Mouse (Mus musculus) kidney, postnatal 0 days (tissue): ENCODE results near the gene Paqr5. TPM values are rescaled to one million over a fixed set of nuclear protein-coding genes. Genes with fewer than 3 reads are reported as not detected.

ENCODE experiments used
- ATAC-seq: fragments of 200-750 bp; cut with Nextera tagmentation; replicated peaks from 2 replicates; pipeline ENCODE4 v1.8.0; 2017; ENCODE audit warnings: low read depth, moderate number of reproducible peaks, moderate TSS enrichment, moderate library complexity; ENCODE audit not compliant: low FRiP score
- DNase-seq: peaks from one replicate; pipeline ENCODE4 v3.0.0-alpha.2; 2016; ENCODE audit warnings: low spot score
- H3K27ac ChIP-seq: fragments of 300-500 bp; sonication (generic); 2 replicates; pipeline ENCODE4 v1.5.1; 2014; ENCODE audit warnings: mild to moderate bottlenecking
- H3K27me3 ChIP-seq: fragments of 300-500 bp; sonication (generic); 2 replicates; pipeline ENCODE4 v1.6.1; 2014; ENCODE audit warnings: low read length, mixed read lengths; ENCODE audit not compliant: insufficient read depth
- H3K36me3 ChIP-seq: fragments of 300-500 bp; sonication (generic); 2 replicates; pipeline ENCODE4 v1.6.1; 2014; ENCODE audit warnings: low read length, mixed read lengths; ENCODE audit not compliant: insufficient read depth
- H3K4me1 ChIP-seq: fragments of 300-500 bp; sonication (generic); replicated peaks from 2 replicates; pipeline ENCODE4 v1.6.1; 2014; ENCODE audit warnings: antibody characterized with exemption, low read length, mixed read lengths; ENCODE audit not compliant: insufficient read depth
- H3K4me2 ChIP-seq: fragments of 300-500 bp; sonication (generic); 2 replicates; pipeline ENCODE4 v1.6.1; 2014; ENCODE audit warnings: mild to moderate bottlenecking, low read length, moderate library complexity, mixed read lengths
- H3K4me3 ChIP-seq: fragments of 300-500 bp; sonication (generic); replicated peaks from 2 replicates; pipeline ENCODE4 v1.5.1; 2014; ENCODE audit warnings: low read depth, low read length
- H3K9ac ChIP-seq: fragments of 300-500 bp; sonication (generic); 2 replicates; pipeline ENCODE4 v1.6.1; 2014; ENCODE audit warnings: low read depth, low read length
- H3K9me3 ChIP-seq: fragments of 300-500 bp; sonication (generic); replicated peaks from 2 replicates; pipeline ENCODE4 v1.6.1; 2016; ENCODE audit warnings: low read length, inconsistent platforms, mixed read lengths
- CTCF ChIP-seq: IDR thresholded peaks from 2 replicates; pipeline ENCODE4 v1.5.1; 2016; ENCODE audit warnings: antibody characterized with exemption, low read depth, mild to moderate bottlenecking, moderate library complexity
- WGBS: fragments of 180-500 bp; shearing (Covaris S2); extraction: QIAGEN DNeasy Blood & Tissue Kit; methylation state at CpG from one replicate; pipeline ENCODE4 v1.1.7; 2014; 5-methylcytosine and 5-hydroxymethylcytosine counted together
- polyA plus RNA-seq: library from polyadenylated mRNA; unstranded; fragments of >200 nt; fragmentation: Nextera tagmentation; extraction: Ambion mirVana; gene quantifications from 2 replicates; pipeline ENCODE4 v1.2.1, GENCODE M21; 2015

The Paqr5 gene
- polyA plus RNA-seq, 1 experiment from 2014 or later = 109 TPM

- Histone ChIP-seq H3K27me3 (no peaks in the 10 kb centered on the region), H3K9me3 (no peaks in the 10 kb centered on the region), H3K4me2 (no peak overlapping the region), H3K9ac (no peak overlapping the region), H3K36me3 (no peaks in the 10 kb centered on the region), H3K4me3 (no peak overlapping the region), H3K4me1 (no peaks in the 10 kb centered on the region), H3K27ac (peak overlapping the region; percentile 25; the same call in 1 of the 2 replicates)
- no peak for TF ChIP-seq CTCF
- 27% methylated on average over 6 of the region's 6 CpGs for WGBS
- DNase-seq = peak; percentile 66
- ATAC-seq = peak; percentile 49; the same call in 1 of the 2 replicates
These were observed 28.8 kb downstream of the Paqr5 start for GRCm38 (mm10) chr9:61997860-61998259.

GRCm38 (mm10) chr9:61991158-61991557 is 35.5 kb downstream of the Paqr5 start:
- DNase-seq (no peak), ATAC-seq (no peak)
- Histone ChIP-seq H3K4me1 (no peaks in the 10 kb centered on the region), H3K9ac (no peak overlapping the region), H3K27ac (no peak overlapping the region), H3K4me2 (no peak overlapping the region), H3K9me3 (no peaks in the 10 kb centered on the region), H3K27me3 (no peaks in the 10 kb centered on the region), H3K4me3 (no peak overlapping the region), H3K36me3 (no peaks in the 10 kb centered on the region)
- 74% methylated on average over 4 of the region's 4 CpGs for WGBS
- no peak for TF ChIP-seq CTCF

- H3K27ac ChIP-seq = no peak overlapping the region
- DNase-seq = peak; percentile 38
These were observed 35.9 kb downstream of the Paqr5 start for GRCm38 (mm10) chr9:61990738-61991137.

DNA sequence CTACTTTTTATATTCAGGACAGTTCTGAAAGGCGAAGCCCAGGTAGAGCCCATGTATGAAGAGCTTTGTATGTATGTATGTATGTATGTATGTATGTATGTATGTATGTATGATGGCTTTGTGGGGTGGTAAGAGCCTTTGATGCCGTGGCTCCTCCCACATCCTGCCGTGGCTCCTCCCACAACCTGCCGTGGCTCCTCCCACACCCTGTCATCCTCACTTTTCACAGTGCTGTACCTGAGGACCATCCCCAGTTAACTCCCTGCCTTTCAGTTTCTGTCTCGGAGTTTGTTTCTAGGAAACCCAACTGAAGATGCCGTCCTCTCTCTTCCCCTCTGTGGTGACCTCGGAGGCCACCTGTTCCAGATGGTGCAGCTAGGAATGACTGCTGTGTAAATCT is 40.6 kb downstream of the Paqr5 start:
- 84% methylated on average over 7 of the region's 7 CpGs for WGBS
- DNase-seq (no peak), ATAC-seq (no peak)
- Histone ChIP-seq H3K4me3 (no peak overlapping the region), H3K27ac (no peak overlapping the region), H3K4me2 (no peak overlapping the region), H3K9ac (no peak overlapping the region), H3K9me3 (no peaks in the 10 kb centered on the region), H3K4me1 (no peaks in the 10 kb centered on the region), H3K27me3 (no peaks in the 10 kb centered on the region), H3K36me3 (no peaks in the 10 kb centered on the region)
- no peak for TF ChIP-seq CTCF

More at GRCm38 (mm10) chr9:61990738-61991137, 35.9 kb downstream of the Paqr5 start:
- no peak for TF ChIP-seq CTCF
- no peak overlapping the region for H3K4me2 ChIP-seq
- H3K36me3 ChIP-seq = no peaks in the 10 kb centered on the region
- no peaks in the 10 kb centered on the region for H3K9me3 ChIP-seq
- H3K9ac ChIP-seq = no peak overlapping the region
- ATAC-seq = no peak
- WGBS = 23% methylated on average over 3 of the region's 3 CpGs
- H3K4me3 ChIP-seq = no peak overlapping the region
- no peaks in the 10 kb centered on the region for H3K4me1 ChIP-seq
- no peaks in the 10 kb centered on the region for H3K27me3 ChIP-seq

- peak; percentile 77 for TF ChIP-seq CTCF
- H3K36me3 ChIP-seq = no peaks in the 10 kb centered on the region
- no peaks in the 10 kb centered on the region for H3K27me3 ChIP-seq
- DNase-seq (peak; percentile 64), ATAC-seq (no peak)
- 35% methylated on average over 11 of the region's 11 CpGs for WGBS
- no peaks in the 10 kb centered on the region for H3K4me1 ChIP-seq
- no peak overlapping the region for H3K4me3 ChIP-seq
- H3K9me3 ChIP-seq = no peaks in the 10 kb centered on the region
- no peak overlapping the region for H3K27ac ChIP-seq
- H3K4me2 ChIP-seq = no peak overlapping the region
- no peak overlapping the region for H3K9ac ChIP-seq
These were observed 41.3 kb downstream of the Paqr5 start for GRCm38 (mm10) chr9:61985183-61985863.

- H3K9ac ChIP-seq = no peak overlapping the region
- DNase-seq = no peak
- no peak for TF ChIP-seq CTCF
- H3K4me1 ChIP-seq = no peaks in the 10 kb centered on the region
- H3K27ac ChIP-seq = no peak overlapping the region
- H3K4me2 ChIP-seq = no peak overlapping the region
- 78% methylated on average over 7 of the region's 7 CpGs for WGBS
- ATAC-seq = no peak
- no peaks in the 10 kb centered on the region for H3K9me3 ChIP-seq
- no peaks in the 10 kb centered on the region for H3K27me3 ChIP-seq
- H3K36me3 ChIP-seq = no peaks in the 10 kb centered on the region
- no peak overlapping the region for H3K4me3 ChIP-seq
These were observed 43.6 kb downstream of the Paqr5 start for GRCm38 (mm10) chr9:61982940-61983620.
